Mouse (Mus musculus): ENCODE data around the gene Pth2.
"Not testable (repeated sequence)": the region's sequence is repeated elsewhere in the genome, so short reads cannot be mapped to it uniquely, and the experiment has no call there.

Gene Pth2

GRCm38 (mm10) chr7:45180896-45181477 is at the start of gene Pth2:
Pth2 (plus strand) TSS chr7:45180995.
- DNase-seq = no peak

DNA sequence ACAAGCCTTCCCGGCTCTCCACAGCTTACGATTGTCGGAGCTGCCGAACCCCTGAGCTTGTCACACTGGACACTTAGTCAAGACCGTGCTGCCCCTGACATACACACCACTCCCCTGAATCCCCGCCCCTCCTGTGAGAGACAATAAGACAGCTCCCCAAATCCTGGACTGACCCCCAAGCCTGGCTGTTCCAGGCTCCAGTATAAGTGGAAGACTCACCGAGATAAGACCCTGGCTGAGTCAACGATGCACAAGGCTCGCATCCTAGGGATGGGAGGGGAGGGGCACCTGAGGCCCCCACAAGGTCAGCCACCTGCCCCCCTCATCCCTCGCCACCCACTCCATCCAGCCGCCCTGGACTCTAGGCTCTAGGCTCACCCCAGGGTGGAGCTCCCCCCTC is 48.9 kb upstream of the Pth2 start:
- no peak for DNase-seq

GRCm38 (mm10) chr7:45133446-45134159 is 47.2 kb upstream of the Pth2 start:
- DNase-seq = no peak

GRCm38 (mm10) chr7:45134544-45135026 is 46.2 kb upstream of the Pth2 start:
- DNase-seq = peak; percentile 68 to 69

DNA sequence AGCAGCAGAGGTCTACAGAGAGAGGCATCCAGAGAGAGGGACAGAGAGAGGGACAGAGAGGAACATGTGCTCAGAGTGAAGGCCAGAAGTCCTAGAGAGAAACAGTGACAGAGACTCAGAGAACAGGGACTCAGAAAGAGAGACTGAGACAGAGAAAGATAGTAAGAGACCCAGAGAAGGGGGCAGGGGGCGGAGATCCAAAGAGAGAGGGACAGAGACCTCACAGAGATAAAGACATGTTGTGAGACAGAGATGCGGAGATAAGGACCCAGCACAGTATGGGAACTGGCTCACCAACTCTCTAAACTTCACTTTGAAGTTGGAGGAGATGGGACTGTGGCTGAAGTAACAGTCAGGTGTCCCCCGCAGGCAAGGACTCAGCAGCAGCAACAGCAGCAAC is 45.4 kb upstream of the Pth2 start:
- DNase-seq = no peak

GRCm38 (mm10) chr7:45135993-45136567 is 44.7 kb upstream of the Pth2 start, which contains the start of the genes Gm45713 and Flt3l:
Gm45713 (minus strand) TSS chr7:45136231.
Flt3l (minus strand) TSS chr7:45136432.
- peak; percentile 91 to 95 for DNase-seq

DNA sequence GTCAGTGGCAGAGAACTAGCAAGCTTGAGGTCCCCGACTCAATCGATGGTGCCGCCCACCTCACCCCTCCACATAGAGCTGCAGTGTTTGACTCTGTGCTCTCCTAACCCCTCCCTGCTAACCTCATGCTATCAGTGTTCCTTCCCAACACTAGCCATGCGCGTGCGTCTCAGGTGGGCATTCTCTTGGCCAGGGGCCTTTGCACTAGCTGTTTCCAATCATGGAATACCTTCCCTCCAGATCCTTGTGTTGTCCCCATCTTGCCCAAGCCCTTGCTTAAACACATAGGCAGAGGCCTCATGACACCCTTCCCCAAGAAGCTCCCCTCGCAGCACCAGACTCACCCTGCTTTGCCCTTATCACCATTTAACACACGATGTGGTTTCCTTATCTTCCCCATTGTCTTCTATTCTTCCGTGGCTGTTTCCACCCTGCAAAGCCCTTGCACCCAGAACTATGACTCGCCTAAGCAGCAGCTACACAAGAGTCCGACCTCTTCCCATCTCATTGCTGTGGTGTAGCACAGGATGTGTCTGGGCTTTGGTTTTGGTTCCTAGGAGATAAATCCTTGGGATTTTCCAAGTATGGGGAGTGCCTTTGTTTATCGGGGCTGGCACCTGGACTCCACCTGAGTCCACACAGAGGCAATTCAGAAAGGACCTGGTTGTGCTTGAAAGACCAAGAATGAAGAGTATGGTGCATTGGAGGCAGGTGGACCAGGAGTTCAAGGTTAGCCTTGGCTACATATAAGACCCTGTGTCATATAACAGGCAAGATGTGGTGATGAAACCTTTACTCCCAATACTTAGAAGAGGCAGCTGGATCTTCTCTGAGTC is 43.4 kb upstream of the Pth2 start:
- no peak for DNase-seq

- no peak for DNase-seq
Measured at GRCm38 (mm10) chr7:45138403-45138802, 42.4 kb upstream of the Pth2 start.

- peak in 1 of 2 experiments; percentile 67 for DNase-seq
Measured at GRCm38 (mm10) chr7:45139904-45140723, 40.7 kb upstream of the Pth2 start.

GRCm38 (mm10) chr7:45141319-45141718 is 39.5 kb upstream of the Pth2 start:
- DNase-seq = no peak

DNA sequence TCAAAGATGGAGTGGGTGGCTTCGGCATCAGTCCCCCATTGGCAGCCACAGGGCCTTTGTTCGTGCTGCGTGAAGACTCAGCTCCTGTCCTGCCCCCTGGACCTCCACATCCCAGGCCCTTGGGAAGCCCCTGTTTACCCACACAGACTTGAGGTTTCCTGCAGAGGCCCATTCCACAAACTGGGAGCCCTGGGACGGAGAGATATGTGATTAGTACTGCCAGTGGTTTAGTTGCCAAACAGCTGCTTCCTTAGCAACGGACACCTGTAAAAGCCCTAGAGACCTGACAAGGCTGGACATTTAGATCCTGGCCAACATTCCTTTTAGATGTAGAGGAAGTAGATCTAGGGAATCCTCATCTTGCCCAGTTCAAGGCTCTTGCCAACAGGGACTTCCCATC is 38.9 kb upstream of the Pth2 start:
- no peak for DNase-seq

DNA sequence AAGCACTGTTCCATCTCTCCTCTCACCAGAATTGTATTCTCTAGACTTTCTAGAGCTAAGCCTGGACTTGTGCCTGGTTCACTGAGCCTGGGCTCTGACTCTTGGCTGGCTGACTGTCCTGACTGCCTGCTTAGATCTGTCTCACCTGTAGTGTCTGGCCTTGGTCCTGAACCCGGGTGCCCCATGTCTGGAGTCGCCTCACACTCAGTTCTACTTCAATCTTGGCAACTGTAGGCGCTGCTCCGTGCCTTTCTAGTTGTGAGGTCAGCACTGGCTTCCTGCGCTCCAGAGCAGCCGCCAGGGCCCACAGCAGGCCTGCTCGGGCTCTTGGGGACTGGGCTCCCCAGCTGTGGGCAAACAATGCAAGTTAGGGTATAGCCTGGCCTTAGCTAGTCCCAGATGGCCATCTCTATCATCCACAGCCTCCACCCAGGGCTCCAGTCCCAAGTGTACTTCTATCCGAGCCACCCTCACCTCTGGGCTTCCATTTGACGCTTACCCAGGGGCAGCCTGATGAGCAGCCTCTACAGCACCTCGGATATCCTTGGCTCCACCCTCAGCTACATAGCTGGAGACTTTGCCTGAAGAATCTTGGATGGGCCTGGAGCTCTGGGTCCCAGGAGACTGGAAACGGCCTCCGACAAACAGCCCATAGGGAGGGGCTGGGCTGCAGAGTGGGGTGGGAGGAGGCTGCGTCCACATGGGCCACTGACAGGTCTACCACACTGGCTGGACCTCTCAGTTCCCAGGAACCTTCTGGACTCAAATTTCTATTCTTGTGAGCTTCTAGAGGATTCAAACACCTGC is 36.2 kb upstream of the Pth2 start:
- DNase-seq = peak in 1 of 2 experiments; percentile 39

DNA sequence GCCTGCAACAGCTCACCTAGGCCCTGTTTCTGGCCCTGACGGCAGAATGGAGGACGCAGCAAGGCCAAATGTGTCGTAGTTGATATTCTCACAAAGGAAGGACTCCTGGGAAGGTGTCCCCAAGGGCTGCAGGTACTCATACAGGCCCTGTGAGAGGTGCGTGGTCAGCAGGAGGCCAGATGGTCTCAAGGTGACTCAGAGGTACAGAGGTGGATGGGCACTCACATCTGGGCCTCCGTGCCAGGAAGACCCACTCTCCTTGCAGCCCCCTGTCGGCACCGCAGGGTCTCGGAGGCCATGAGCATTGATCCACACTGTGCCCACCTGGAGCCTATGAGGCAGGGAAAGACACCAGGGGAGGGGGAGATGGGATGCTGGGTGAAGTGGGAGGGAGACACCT is 35.3 kb upstream of the Pth2 start:
- peak in 1 of 2 experiments; percentile 15 for DNase-seq

DNA sequence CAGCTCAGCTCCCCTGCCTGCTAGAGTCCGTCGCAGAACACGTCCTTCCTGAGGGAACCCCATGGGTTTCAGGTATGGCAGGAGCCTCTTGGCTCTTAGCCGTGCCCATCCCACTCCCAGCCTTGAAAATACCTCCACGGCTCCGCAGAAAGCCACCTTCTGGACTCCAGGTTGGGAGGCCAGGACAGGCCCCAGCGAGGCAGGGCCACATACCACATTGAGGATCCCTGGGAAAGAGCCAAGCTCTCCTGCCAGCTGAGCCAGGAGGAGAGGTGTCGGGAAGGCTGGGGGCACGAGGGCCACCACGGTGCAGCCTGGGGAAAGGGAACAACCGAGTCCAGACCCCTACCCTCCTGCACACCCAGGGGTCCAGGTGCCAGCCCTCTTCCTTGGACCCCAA is 33.5 kb upstream of the Pth2 start:
- DNase-seq = no peak

GRCm38 (mm10) chr7:45147899-45148298 is 32.9 kb upstream of the Pth2 start:
- DNase-seq = no peak

GRCm38 (mm10) chr7:45148534-45149098 is 32.2 kb upstream of the Pth2 start:
- no peak for DNase-seq

- DNase-seq = peak; percentile 38 to 73
Measured at GRCm38 (mm10) chr7:45149545-45149944, 31.2 kb upstream of the Pth2 start.

DNA sequence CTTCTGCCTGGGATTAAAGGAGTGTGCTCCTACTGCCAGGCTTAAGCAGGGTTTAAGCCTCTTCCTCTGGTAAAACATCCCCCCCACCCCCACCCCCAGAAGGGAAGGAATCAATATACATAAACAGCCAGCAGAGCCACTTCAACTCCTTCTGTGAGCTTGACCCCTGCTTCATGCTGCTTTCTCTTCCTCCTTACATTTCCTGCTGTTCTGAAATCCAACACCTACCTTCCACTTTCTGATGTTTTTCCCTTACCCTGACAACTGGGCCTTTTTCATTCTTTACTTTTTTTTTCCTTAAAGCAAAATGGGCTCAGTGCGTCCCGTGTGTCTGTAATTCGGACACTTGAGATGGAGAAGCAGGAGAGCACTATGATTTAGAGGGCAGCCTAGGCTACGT is 30.5 kb upstream of the Pth2 start:
- DNase-seq = no peak

DNA sequence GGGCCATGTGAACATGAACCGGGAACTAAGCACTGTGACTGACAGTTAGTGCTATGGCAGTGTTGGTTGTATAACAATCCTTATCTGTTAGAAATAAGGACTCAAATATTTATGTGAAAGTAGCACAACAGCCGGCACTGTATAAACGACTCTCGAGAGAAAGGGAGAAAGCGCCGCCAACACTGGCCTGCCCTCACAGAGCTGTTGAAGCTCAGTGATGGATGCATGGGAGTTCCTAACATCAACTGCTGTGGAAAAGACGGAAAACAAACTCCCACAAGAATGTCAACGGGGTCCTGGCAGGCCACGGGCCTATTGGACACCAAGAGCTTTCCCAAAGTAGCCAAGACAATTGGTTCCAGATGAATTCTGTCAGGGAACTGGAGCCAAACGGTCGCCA is 29.5 kb upstream of the Pth2 start:
- DNase-seq = peak; percentile 46 to 84

GRCm38 (mm10) chr7:45153052-45153451 is 27.7 kb upstream of the Pth2 start:
- DNase-seq = not testable (repeated sequence)

GRCm38 (mm10) chr7:45153586-45153985 is 27.2 kb upstream of the Pth2 start:
- no peak for DNase-seq
